Mouse (Mus musculus): ENCODE measurements around the gene Vnn3. TPM values are rescaled to one million over a fixed set of nuclear protein-coding genes. Genes with fewer than 3 reads are reported as not detected.

Vnn3 gene
- polyA plus RNA-seq, 1 experiment from 2014 or later, result not detected

GRCm38 (mm10) chr10:23826516-23826915, 24.7 kb upstream of the Vnn3 start:
- no peak for DNase-seq (ENCODE audit: low read depth, low spot score)
- no peaks in the 10 kb centered on the region for H3K27me3 ChIP-seq
- in situ Hi-C loops (cut with MboI; ENCODE audit: low pct_unique_long_range_greater_than_20kb), result no loop called here
- ChIA-PET CTCF (interaction anchor here (2.0 kb wide), 1 partner anchor 253 kb away, joined by 4 read pairs; no protein-coding TSS in a partner anchor), POLR2A (interaction anchor here (0.6 to 0.8 kb wide), 3 partner anchors 104 to 1063 kb away, joined by 3 to 5 read pairs (median 4); no protein-coding TSS in a partner anchor)
- ATAC-seq, result no peak
- no peak for TF ChIP-seq CTCF (IDR thresholded peaks at IDR 0.05)

GRCm38 (mm10) chr10:23836003-23836964, 15.0 kb upstream of the Vnn3 start:
- no peaks in the 10 kb centered on the region for H3K27me3 ChIP-seq
- in situ Hi-C loops (cut with MboI; ENCODE audit: low pct_unique_long_range_greater_than_20kb), result no loop called here
- ChIA-PET CTCF (no interaction called here), POLR2A (no interaction called here)
- no peak for DNase-seq (ENCODE audit: low read depth, low spot score)
- ATAC-seq, result no peak
- TF ChIP-seq CTCF (IDR thresholded peaks at IDR 0.05), result no peak

GRCm38 (mm10) chr10:23837115-23837514, 14.1 kb upstream of the Vnn3 start:
- ATAC-seq (no peak), DNase-seq (ENCODE audit: low read depth, low spot score) (no peak)
- in situ Hi-C loops (cut with MboI; ENCODE audit: low pct_unique_long_range_greater_than_20kb), result no loop called here
- POLR2A ChIA-PET, result no interaction called here
- H3K27me3 ChIP-seq, result no peaks in the 10 kb centered on the region
- CTCF ChIA-PET, result no interaction called here
- no peak for TF ChIP-seq CTCF (IDR thresholded peaks at IDR 0.05)

- POLR2A ChIA-PET, result no interaction called here
- no peak for ATAC-seq
- in situ Hi-C loops (cut with MboI; ENCODE audit: low pct_unique_long_range_greater_than_20kb), result no loop called here
- TF ChIP-seq CTCF (IDR thresholded peaks at IDR 0.05), result no peak
- CTCF ChIA-PET, result interaction anchor here (1.1 kb wide), 1 partner anchor 10 kb away, joined by 3 read pairs; no protein-coding TSS in a partner anchor
- no peaks in the 10 kb centered on the region for H3K27me3 ChIP-seq
- DNase-seq (ENCODE audit: low read depth, low spot score), result no peak
These were observed 12.4 kb upstream of the Vnn3 start for GRCm38 (mm10) chr10:23838910-23839309.

- in situ Hi-C loops (cut with MboI; ENCODE audit: low pct_unique_long_range_greater_than_20kb), result no loop called here
- POLR2A ChIA-PET, result no interaction called here
- ATAC-seq, result no peak
- no peak for DNase-seq (ENCODE audit: low read depth, low spot score)
- no peaks in the 10 kb centered on the region for H3K27me3 ChIP-seq
- no peak for TF ChIP-seq CTCF (IDR thresholded peaks at IDR 0.05)
- CTCF ChIA-PET, result interaction anchor here (1.1 kb wide), 1 partner anchor 9 kb away, joined by 3 read pairs; no protein-coding TSS in a partner anchor
These were observed 11.9 kb upstream of the Vnn3 start for GRCm38 (mm10) chr10:23839368-23839767.

GRCm38 (mm10) chr10:23840496-23840895, 10.8 kb upstream of the Vnn3 start:
- TF ChIP-seq CTCF (IDR thresholded peaks at IDR 0.05), result no peak
- DNase-seq (ENCODE audit: low read depth, low spot score) (no peak), ATAC-seq (no peak)
- ChIA-PET CTCF (no interaction called here), POLR2A (no interaction called here)
- in situ Hi-C loops (cut with MboI; ENCODE audit: low pct_unique_long_range_greater_than_20kb), result no loop called here
- no peaks in the 10 kb centered on the region for H3K27me3 ChIP-seq

- DNase-seq (ENCODE audit: low read depth, low spot score) (no peak), ATAC-seq (no peak)
- H3K27me3 ChIP-seq, result peaks cover 4% of the 10 kb centered on the region
- POLR2A ChIA-PET, result no interaction called here
- in situ Hi-C loops (cut with MboI; ENCODE audit: low pct_unique_long_range_greater_than_20kb), result no loop called here
- CTCF ChIA-PET, result no interaction called here
- TF ChIP-seq CTCF (IDR thresholded peaks at IDR 0.05), result no peak
These were observed 834 bp downstream of the Vnn3 start for GRCm38 (mm10) chr10:23852096-23852495.

- TF ChIP-seq CTCF (IDR thresholded peaks at IDR 0.05), result no peak
- in situ Hi-C loops (cut with MboI; ENCODE audit: low pct_unique_long_range_greater_than_20kb), result no loop called here
- no peak for ATAC-seq
- no peak for DNase-seq (ENCODE audit: low read depth, low spot score)
- peaks cover 7% of the 10 kb centered on the region for H3K27me3 ChIP-seq
- CTCF ChIA-PET, result interaction anchor here (1.1 kb wide), 1 partner anchor 11 kb away, joined by 3 read pairs; no protein-coding TSS in a partner anchor
- POLR2A ChIA-PET, result no interaction called here
These were observed 13.4 kb downstream of the Vnn3 start for GRCm38 (mm10) chr10:23864362-23865312.

GRCm38 (mm10) chr10:23880695-23881094, 29.4 kb downstream of the Vnn3 start:
- DNase-seq (ENCODE audit: low read depth, low spot score) (no peak), ATAC-seq (no peak)
- ChIA-PET CTCF (interaction anchor here (0.8 kb wide), 1 partner anchor 11 kb away, joined by 3 read pairs; no protein-coding TSS in a partner anchor), POLR2A (no interaction called here)
- peaks cover 4% of the 10 kb centered on the region for H3K27me3 ChIP-seq
- in situ Hi-C loops (cut with MboI; ENCODE audit: low pct_unique_long_range_greater_than_20kb), result no loop called here
- peak; percentile 59 for TF ChIP-seq CTCF (IDR thresholded peaks at IDR 0.05)

GRCm38 (mm10) chr10:23884910-23885309, 33.6 kb downstream of the Vnn3 start:
- TF ChIP-seq CTCF (IDR thresholded peaks at IDR 0.05), result no peak
- in situ Hi-C loops (cut with MboI; ENCODE audit: low pct_unique_long_range_greater_than_20kb), result no loop called here
- ATAC-seq (no peak), DNase-seq (ENCODE audit: low read depth, low spot score) (no peak)
- H3K27me3 ChIP-seq, result peaks cover 4% of the 10 kb centered on the region
- ChIA-PET POLR2A (interaction anchor here (1.0 kb wide), 1 partner anchor 8 kb away, joined by 3 read pairs; no protein-coding TSS in a partner anchor), CTCF (no interaction called here)
